Mouse (Mus musculus): ENCODE data around the gene 1600014C23Rik.

DNA sequence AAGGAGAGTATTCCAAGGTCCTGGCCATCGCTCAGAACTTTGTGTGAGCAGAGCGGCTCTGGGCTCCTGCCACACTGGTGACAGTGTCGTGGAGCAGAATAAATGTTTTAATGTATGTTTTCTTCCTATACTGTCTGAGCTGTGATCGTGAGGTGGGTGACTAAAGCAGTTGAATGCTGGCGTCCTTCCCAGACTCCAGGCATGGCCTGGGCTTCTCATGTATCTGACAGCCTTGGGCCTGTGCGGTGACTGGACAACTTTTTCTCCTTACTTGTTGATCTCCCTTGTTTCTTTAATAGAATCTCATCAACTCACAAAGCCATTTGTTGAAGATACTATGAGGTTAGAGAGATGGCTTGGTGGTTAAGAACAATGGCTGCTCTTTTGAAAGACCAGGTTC, 35.3 kb downstream of the 1600014C23Rik start:
- TF ChIP-seq CTCF (conservative IDR thresholded peaks at IDR 0.05; ENCODE audit: low read length) (no peak), NANOG (IDR thresholded peaks at IDR 0.05; ENCODE audit: borderline replicate concordance, low read length) (no peak), POU5F1 (IDR thresholded peaks at IDR 0.05; ENCODE audit: borderline replicate concordance, low read length) (no peak)

Data from E14TG2a.4 (cell line).